Mouse (Mus musculus) neural tube, embryonic 10.5 days (tissue): ENCODE data around the gene Cfd.

ENCODE experiments used
- DNase-seq: peaks from one replicate; pipeline ENCODE4 v3.0.0-alpha.2; 2017; ENCODE audit warnings: low spot score; ENCODE audit errors: extremely low spot score

Gene Cfd

GRCm38 (mm10) chr10:79886054-79886453 is 4.6 kb upstream of the Cfd start, which contains the start of gene Elane:
Gene Elane, plus strand, starts transcription at chr10:79886247.
- no peak for DNase-seq

- DNase-seq, result no peak
These were observed 4.0 kb upstream of the Cfd start for GRCm38 (mm10) chr10:79886611-79887010.

- no peak for DNase-seq
These were observed 1.3 kb upstream of the Cfd start for GRCm38 (mm10) chr10:79889386-79889785.

- peak; percentile 88 for DNase-seq
These were observed 1.9 kb downstream of the Cfd start for GRCm38 (mm10) chr10:79892451-79893118.

GRCm38 (mm10) chr10:79896306-79896705 is 5.7 kb downstream of the Cfd start:
- DNase-seq, result no peak

GRCm38 (mm10) chr10:79896814-79897213 is 6.2 kb downstream of the Cfd start:
- DNase-seq, result no peak

GRCm38 (mm10) chr10:79897316-79898245 is 6.9 kb downstream of the Cfd start:
- DNase-seq, result no peak

- no peak for DNase-seq
These were observed 10.3 kb downstream of the Cfd start for GRCm38 (mm10) chr10:79900951-79901410.

- DNase-seq, result no peak
These were observed 16.1 kb downstream of the Cfd start for GRCm38 (mm10) chr10:79906712-79907111.

- no peak for DNase-seq
These were observed 16.8 kb downstream of the Cfd start for GRCm38 (mm10) chr10:79907415-79907814.

GRCm38 (mm10) chr10:79908167-79909091 is 17.8 kb downstream of the Cfd start, which contains the start of gene Med16:
Gene Med16, minus strand, starts transcription at chr10:79908923.
- DNase-seq, result peak; percentile 97

GRCm38 (mm10) chr10:79909092-79909922 is 18.7 kb downstream of the Cfd start:
- peak; percentile 59 for DNase-seq

GRCm38 (mm10) chr10:79910556-79910955 is 19.9 kb downstream of the Cfd start, which contains the start of gene Gm26602:
Gene Gm26602, plus strand, starts transcription at chr10:79910856.
- no peak for DNase-seq

- DNase-seq, result no peak
These were observed 21.8 kb downstream of the Cfd start for GRCm38 (mm10) chr10:79912412-79912811.

GRCm38 (mm10) chr10:79914131-79914947 is 23.7 kb downstream of the Cfd start:
- no peak for DNase-seq

GRCm38 (mm10) chr10:79914948-79915596 is 24.4 kb downstream of the Cfd start:
- DNase-seq, result no peak

GRCm38 (mm10) chr10:79916081-79916480 is 25.4 kb downstream of the Cfd start:
- no peak for DNase-seq

- peak; percentile 90 for DNase-seq
These were observed 26.3 kb downstream of the Cfd start, which contains the start of gene Kiss1r for GRCm38 (mm10) chr10:79916808-79917531. Gene Kiss1r, plus strand, starts transcription at chr10:79916971.
